In genomic region chr13:74864000-74864399, GRCm38 (mm10) we compare ENCODE assay signal across 19 mouse cellular contexts. TPM values are rescaled to one million over a fixed set of nuclear protein-coding genes. Genes with fewer than 3 reads are reported as not detected.
DNase-seq lines count a peak whose midpoint lies in the region; TF ChIP-seq lines count a peak whose summit lies in the region.
"Had no signal": no experiment of that assay in that cellular context is flagged by ENCODE, and none has a peak within 500 bp of the region (broad histone marks: within the 10 kb centered on the region; RNA-seq: fewer than 3 reads in every experiment).

No protein-coding gene starts in this region.

- 38% methylated on average over 9 of the region's 9 CpGs for WGBS in olfactory bulb, adult 2 months

- H3K4me1 ChIP-seq in olfactory bulb, adult 2 months (ENCODE audit: control insufficient read depth, insufficient read depth, low read length), result peaks cover 3% of the 10 kb centered on the region
- H3K4me1 ChIP-seq: embryonic facial prominence, embryonic 13.5 days; forebrain, embryonic 13.5 days; forebrain, embryonic 15.5 days had no signal

- H3K27ac ChIP-seq in olfactory bulb, adult 2 months (ENCODE audit: insufficient read depth, low read depth, low read length), result peak overlapping the region; percentile 79
- H3K27ac ChIP-seq: embryonic facial prominence, embryonic 13.5 days; forebrain, embryonic 13.5 days; forebrain, embryonic 15.5 days had no signal

- intact Hi-C loops in heart, postnatal 36 days (cut with DNase I), result loop anchor here (5.0 kb wide), 2 partner anchors 338 to 1013 kb away; no protein-coding TSS in a partner anchor
- intact Hi-C loops in heart, postnatal 14 days (cut with DNase I), result loop anchor here (2.0 to 5.0 kb wide), 2 partner anchors 338 to 933 kb away; no protein-coding TSS in a partner anchor

- TF ChIP-seq POLR2A in brain, embryonic 14.5 days (IDR thresholded peaks at IDR 0.05; ENCODE audit: borderline replicate concordance, extremely low read depth, insufficient read depth, insufficient read length, poor library complexity, severe bottlenecking), result no peak
- no peak for TF ChIP-seq POLR2A in olfactory bulb, adult 2 months (IDR thresholded peaks at IDR 0.05; ENCODE audit: insufficient read depth, low read depth, low read length)

- no peak overlapping the region for H3K4me3 ChIP-seq in olfactory bulb, adult 2 months (ENCODE audit: insufficient read depth, low read depth, low read length)
- H3K4me3 ChIP-seq: embryonic facial prominence, embryonic 13.5 days; forebrain, embryonic 13.5 days; forebrain, embryonic 15.5 days had no signal

- peak; percentile 1 for DNase-seq in right cerebral cortex, adult 18-20 months
- DNase-seq in right cerebral cortex, postnatal 36 days (ENCODE audit: low spot score in 2 of 2), result no peak
- DNase-seq in ZHBTc4 (ENCODE audit: low read depth, low spot score), result peak; percentile 4
- peak; percentile 11 for DNase-seq in brain, embryonic 14.5 days (ENCODE audit: low read depth)
- DNase-seq in heart, postnatal 36 days, result no peak
- DNase-seq in heart, adult 8-10 months (ENCODE audit: low spot score), result no peak
- DNase-seq in heart, postnatal 14 days, result no peak
- DNase-seq: adrenal gland, postnatal 10 days; adrenal gland, postnatal 25 days; cerebellum, adult 11 months; cerebellum, adult 18-20 months; cerebellum, adult 9-10 months; cerebellum, postnatal 10 days; cerebellum, postnatal 25 days; forebrain, postnatal 0 days had no signal

- TF ChIP-seq CTCF in brain, embryonic 14.5 days (IDR thresholded peaks at IDR 0.05; ENCODE audit: borderline replicate concordance, extremely low read depth, insufficient read depth, insufficient read length), result no peak
- TF ChIP-seq CTCF in olfactory bulb, adult 2 months (IDR thresholded peaks at IDR 0.05; ENCODE audit: insufficient read depth, low read depth, low read length), result no peak

RNA-seq across cellular contexts. Expression of gene Cast, which starts 55.4 kb away (rescaled TPM):
- polyA plus RNA-seq in brain, embryonic 14.5 days (2012; rRNA removed), result 3.6 and 5.4 TPM in 2 replicates
- polyA plus RNA-seq in olfactory bulb, adult 2 months (2012; ENCODE audit: insufficient read depth, insufficient read length, low replicate concordance, missing spikeins), result not detected in 2 replicates
- total RNA-seq in heart, postnatal 36 days (2021), result 100 to 1,000 TPM; 114 to 121 TPM
- total RNA-seq in heart, adult 8-10 months (2022), result 100 to 1,000 TPM; 110 to 132 (median 122) TPM
- total RNA-seq in heart, postnatal 14 days (2021), result 10 to 100 TPM; 89.5 to 89.7 TPM

Comparison
In these comparisons a context has a peak if more than half of its experiments do, and no peak if none do; other contexts are left out.
1. DNase-seq: peak in right cerebral cortex, adult 18-20 months (single experiment), ZHBTc4 (single experiment) and brain, embryonic 14.5 days (single experiment); none in right cerebral cortex, postnatal 36 days (0 of 2), heart, postnatal 36 days (0 of 2), heart, adult 8-10 months (single experiment) and heart, postnatal 14 days (0 of 2).